Comparison of ENCODE assay signal across 9 mouse cellular contexts in genomic region chr11:42181426-42181825, GRCm38 (mm10). TPM values are rescaled to one million over a fixed set of nuclear protein-coding genes. Genes with fewer than 3 reads are reported as not detected.
A peak's percentile ranks its signal among the peaks of the same experiment; 100 is the strongest.
DNase-seq lines count a peak whose midpoint lies in the region; ATAC-seq lines count a peak whose summit lies in the region.
"Had no signal": no experiment of that assay in that cellular context is flagged by ENCODE, and none has a peak within 500 bp of the region (broad histone marks: within the 10 kb centered on the region; RNA-seq: fewer than 3 reads in every experiment).

No protein-coding gene starts in this region.

- no peaks in the 10 kb centered on the region for H3K9me3 ChIP-seq in heart, embryonic 11.5 days (replicated peaks; ENCODE audit: control insufficient read depth, low read length)
- H3K9me3 ChIP-seq in forebrain, embryonic 11.5 days (ENCODE audit: control insufficient read depth, low read length), result no peaks in the 10 kb centered on the region
- no peaks in the 10 kb centered on the region for H3K9me3 ChIP-seq in limb, embryonic 15.5 days

- no peaks in the 10 kb centered on the region for H3K36me3 ChIP-seq in heart, embryonic 11.5 days (ENCODE audit: control insufficient read depth, insufficient read depth, low read length)
- H3K36me3 ChIP-seq in forebrain, embryonic 11.5 days (ENCODE audit: control insufficient read depth, insufficient read depth, low read length), result no peaks in the 10 kb centered on the region
- no peaks in the 10 kb centered on the region for H3K36me3 ChIP-seq in limb, embryonic 15.5 days

- no peak overlapping the region for H3K27ac ChIP-seq in heart, embryonic 11.5 days (ENCODE audit: low read depth, low read length)
- H3K27ac ChIP-seq in forebrain, embryonic 11.5 days (ENCODE audit: low read depth, low read length), result no peak overlapping the region
- no peak overlapping the region for H3K27ac ChIP-seq in limb, embryonic 15.5 days

- H3K4me3 ChIP-seq in heart, embryonic 11.5 days (ENCODE audit: low read depth, low read length), result peak overlapping the region; percentile 55
- peak overlapping the region; percentile 48; the same call in 1 of the 2 replicates for H3K4me3 ChIP-seq in forebrain, embryonic 11.5 days (ENCODE audit: low read depth, low read length)
- peak overlapping the region; percentile 49 for H3K4me3 ChIP-seq in limb, embryonic 15.5 days

- WGBS in heart, embryonic 11.5 days (ENCODE audit: insufficient replicate concordance), result 27% methylated on average over 5 of the region's 5 CpGs
- WGBS in forebrain, embryonic 11.5 days, result 30% methylated on average over 5 of the region's 5 CpGs
- 25% methylated on average over 5 of the region's 5 CpGs for WGBS in limb, embryonic 15.5 days

- H3K9ac ChIP-seq in heart, embryonic 11.5 days (ENCODE audit: low read depth, low read length), result peak overlapping the region; percentile 69; the same call in 1 of the 2 replicates
- no peak overlapping the region for H3K9ac ChIP-seq in forebrain, embryonic 11.5 days (ENCODE audit: low read length)
- no peak overlapping the region for H3K9ac ChIP-seq in limb, embryonic 15.5 days

- no peak for ATAC-seq in heart, embryonic 11.5 days (replicated peaks; ENCODE audit: insufficient number of reproducible peaks, low FRiP score, low TSS enrichment)
- ATAC-seq in forebrain, embryonic 11.5 days (replicated peaks; ENCODE audit: low FRiP score), result 0 out of 2 replicates have a peak, but pooled peaks have one; percentile 24
- ATAC-seq in limb, embryonic 15.5 days (ENCODE audit: insufficient number of reproducible peaks, low FRiP score, low TSS enrichment, low read depth), result no peak
- ATAC-seq in megakaryocyte progenitor cell, adult 5-6 weeks (replicated peaks; ENCODE audit: poor library complexity), result no peak

- no peak for DNase-seq in heart, adult 18-20 months
- DNase-seq in brain, adult 2 months (ENCODE audit: low read depth, low spot score), result peak; percentile 56
- peak; percentile 50 for DNase-seq in forebrain, embryonic 11.5 days (ENCODE audit: low spot score)
- no peak for DNase-seq in thymus, postnatal 0 days (ENCODE audit: low spot score)
- DNase-seq in thymus, postnatal 4 days, result no peak

- H3K4me2 ChIP-seq in heart, embryonic 11.5 days, result peak overlapping the region; percentile 92
- H3K4me2 ChIP-seq in forebrain, embryonic 11.5 days (ENCODE audit: low read depth, low read length, severe bottlenecking), result peak overlapping the region; percentile 85
- peak overlapping the region; percentile 82 for H3K4me2 ChIP-seq in limb, embryonic 15.5 days

- H3K4me1 ChIP-seq in heart, embryonic 11.5 days (ENCODE audit: control insufficient read depth, insufficient read depth, low read length), result no peaks in the 10 kb centered on the region
- H3K4me1 ChIP-seq in forebrain, embryonic 11.5 days (replicated peaks; ENCODE audit: control insufficient read depth, insufficient read depth, low read length), result peaks cover 3% of the 10 kb centered on the region
- 0 out of 2 replicates have a peak, but pooled peaks cover 12% of the 10 kb centered on the region for H3K4me1 ChIP-seq in limb, embryonic 15.5 days

- H3K27me3 ChIP-seq in heart, embryonic 11.5 days (ENCODE audit: control insufficient read depth, insufficient read depth, low read length), result peaks cover 3% of the 10 kb centered on the region; the same call in 1 of the 2 replicates
- H3K27me3 ChIP-seq in forebrain, embryonic 11.5 days (ENCODE audit: control insufficient read depth, insufficient read depth, low read length), result peaks cover 5% of the 10 kb centered on the region; the same call in 1 of the 2 replicates
- H3K27me3 ChIP-seq in limb, embryonic 15.5 days, result peaks cover 24% of the 10 kb centered on the region

RNA-seq across cellular contexts. Expression of gene Gabra1, which starts 1.3 kb away (rescaled TPM):
- 1.6 and 2.0 TPM in 2 replicates for polyA plus RNA-seq in heart, embryonic 11.5 days (2014; fragmentation: Nextera tagmentation; extraction: Ambion mirVana)
- 1 to 10 TPM; 1.2 to 4.0 TPM for total RNA-seq in heart, adult 18-20 months (2021)
- polyA plus RNA-seq in forebrain, embryonic 11.5 days (2014; fragmentation: Nextera tagmentation; extraction: Ambion mirVana), result 1.2 and 1.7 TPM in 2 replicates
- 1.3 and 1.9 TPM in 2 replicates for polyA plus RNA-seq in limb, embryonic 15.5 days (2015; fragmentation: Nextera tagmentation; extraction: Ambion mirVana)
- total RNA-seq in megakaryocyte progenitor cell, adult 5-6 weeks (2015), result not detected in 2 replicates
- total RNA-seq in megakaryocyte progenitor cell, adult 5-6 weeks (2017), result not detected in 2 replicates
- 0.05 TPM in 1 of 2 replicates, not detected in the other for polyA plus RNA-seq in thymus, postnatal 0 days (2015; fragmentation: Nextera tagmentation; extraction: Ambion mirVana)
- polyA plus RNA-seq: liver, adult 2 months had no signal

Comparison
In these comparisons a context has a peak if more than half of its experiments do, and no peak if none do; other contexts are left out.
1. DNase-seq: peak in brain, adult 2 months (single experiment) and forebrain, embryonic 11.5 days (single experiment); none in heart, adult 18-20 months (0 of 2), thymus, postnatal 0 days (single experiment) and thymus, postnatal 4 days (single experiment).
2. Peak in every context shown above with its lines, with median percentiles within 50 percentile points of each other: H3K4me2 ChIP-seq and H3K4me3 ChIP-seq.